Mouse (Mus musculus) left cerebral cortex, postnatal 36 days (tissue): ENCODE data around the gene Metap2. TPM values are rescaled to one million over a fixed set of nuclear protein-coding genes. Genes with fewer than 3 reads are reported as not detected.
"Not testable (repeated sequence)": the region's sequence is repeated elsewhere in the genome, so short reads cannot be mapped to it uniquely, and the experiment has no call there.

Source experiments
- DNase-seq, 2 experiments: peaks; one replicate each; pipeline ENCODE4 v3.0.0; 2021 to 2022; ENCODE audit warnings: low spot score in 2 of 2, mixed read lengths in 1 of 2
- intact Hi-C: fragments of 180-260 bp; cut with DNase I; formaldehyde crosslinking; loops from one replicate; pipeline ENCODE4 v1.15.1; 2025
- total RNA-seq, 2 experiments: library from RNA; stranded (reverse); gene quantifications; 2 replicates each; pipeline ENCODE4 v1.2.3; 2021

Metap2 gene
- total RNA-seq, 2 experiments from 2014 or later, result 102 to 118 TPM

DNA sequence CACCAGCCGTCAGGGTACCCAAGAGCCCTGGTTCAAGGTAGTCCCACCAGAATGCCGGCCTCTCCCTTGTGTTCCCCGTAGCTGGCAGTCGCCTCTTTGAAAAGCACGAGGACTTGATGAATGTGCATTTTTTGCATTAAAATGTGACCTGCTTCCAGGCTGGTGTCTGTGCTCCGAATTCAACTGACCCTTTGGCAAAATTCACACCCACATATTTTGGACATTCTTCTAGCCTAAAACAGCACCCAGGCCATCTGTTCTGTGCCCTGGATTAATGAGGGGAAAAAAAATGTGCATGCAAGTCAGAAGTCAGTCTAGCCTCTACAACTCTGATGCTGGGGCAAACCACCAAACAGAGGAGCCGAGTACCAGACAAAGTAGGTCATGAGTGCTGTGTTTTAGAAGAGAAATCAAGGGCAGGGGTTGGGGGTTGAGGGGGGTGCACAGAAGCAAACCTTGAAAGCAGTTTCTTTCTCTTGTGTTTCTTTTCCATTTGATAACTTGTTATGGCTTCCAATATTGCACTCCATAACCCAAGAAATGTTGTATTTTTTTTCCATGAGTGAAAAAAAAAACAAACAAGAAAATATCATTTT, 86.2 kb downstream of the Metap2 start:
- intact Hi-C loops, result no loop called here
- no peak for DNase-seq

DNA sequence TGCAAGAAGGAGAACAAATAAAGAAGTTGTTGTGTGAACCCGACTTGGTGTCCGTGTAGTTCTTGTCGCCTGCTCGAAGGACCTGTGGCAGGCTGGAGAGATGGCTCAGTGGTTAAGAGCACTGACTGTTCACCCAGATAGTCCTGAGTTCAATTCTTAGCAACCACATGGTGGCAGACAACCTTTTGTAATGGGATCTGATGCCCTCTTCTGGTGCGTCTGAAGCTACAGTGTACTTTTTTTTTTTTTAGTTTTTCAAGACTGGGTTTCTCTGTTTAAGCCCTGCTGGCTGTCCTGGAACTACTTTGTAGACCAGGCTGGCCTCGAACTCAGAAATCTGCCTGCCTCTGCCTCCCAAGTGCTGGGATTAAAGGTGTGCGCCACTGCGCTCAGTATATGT, 87.5 kb downstream of the Metap2 start:
- DNase-seq, intact Hi-C loops: not testable (repeated sequence)

Other genes with a start within 250 kb of the Metap2 start
- gene Usp44, start 65.5 kb downstream of the Metap2 start, total RNA-seq, result not detected
- 10 to 100 TPM; 76.5 to 81.5 TPM for gene Vezt, start 138.7 kb upstream of the Metap2 start, total RNA-seq
- gene Fgd6, start 138.9 kb upstream of the Metap2 start, total RNA-seq, result 10 to 100 TPM in 1 of 2 experiments, 1 to 10 TPM in 1; 9.7 to 11.8 TPM